Mouse (Mus musculus): ENCODE data around the gene Mbd5. TPM values are rescaled to one million over a fixed set of nuclear protein-coding genes. Genes with fewer than 3 reads are reported as not detected.

The Mbd5 gene
- 5.5 and 6.7 TPM in 2 replicates for polyA plus RNA-seq (2015; fragmentation: Nextera tagmentation; extraction: Ambion mirVana)

GRCm38 (mm10) chr2:48948841-48949584, at the start of gene Mbd5:
Mbd5 (plus strand) TSS chr2:48949508.
- Histone ChIP-seq H3K4me3 (replicated peaks) (peak within 1 kb of the TSS; percentile 98), H3K9ac (peak within 1 kb of the TSS; percentile 95), H3K4me2 (peak within 1 kb of the TSS; percentile 78), H3K27me3 (no peaks in the 10 kb centered on the region), H3K27ac (peak within 1 kb of the TSS; percentile 91), H3K9me3 (replicated peaks) (no peaks in the 10 kb centered on the region), H3K4me1 (replicated peaks) (peaks cover 21% of the 10 kb centered on the region), H3K36me3 (no peaks in the 10 kb centered on the region)
- DNase-seq (peak; percentile 97), ATAC-seq (ENCODE audit: low read depth) (peak; percentile 98)
- 1% methylated on average over 48 of the region's 49 CpGs for WGBS (ENCODE audit: insufficient replicate concordance)

GRCm38 (mm10) chr2:48908866-48909265, 40.4 kb upstream of the Mbd5 start:
- no peak overlapping the region for H3K9ac ChIP-seq
- no peaks in the 10 kb centered on the region for H3K9me3 ChIP-seq (replicated peaks)
- H3K4me1 ChIP-seq (replicated peaks), result no peaks in the 10 kb centered on the region
- ATAC-seq (ENCODE audit: low read depth), result no peak
- DNase-seq, result no peak
- H3K27me3 ChIP-seq, result no peaks in the 10 kb centered on the region
- no peak overlapping the region for H3K27ac ChIP-seq
- H3K36me3 ChIP-seq, result peaks cover 31% of the 10 kb centered on the region
- H3K4me3 ChIP-seq (replicated peaks), result no peak overlapping the region
- H3K4me2 ChIP-seq, result no peak overlapping the region
- WGBS (ENCODE audit: insufficient replicate concordance), result 50% methylated on average over 2 of the region's 2 CpGs

GRCm38 (mm10) chr2:48914185-48914584, 35.1 kb upstream of the Mbd5 start:
- Histone ChIP-seq H3K4me1 (replicated peaks) (no peaks in the 10 kb centered on the region), H3K27ac (no peak overlapping the region), H3K9me3 (replicated peaks) (no peaks in the 10 kb centered on the region), H3K27me3 (no peaks in the 10 kb centered on the region), H3K4me3 (replicated peaks) (no peak overlapping the region), H3K36me3 (peaks cover 28% of the 10 kb centered on the region), H3K9ac (no peak overlapping the region), H3K4me2 (no peak overlapping the region)
- 62% methylated on average over 1 of the region's 1 CpGs for WGBS (ENCODE audit: insufficient replicate concordance)
- ATAC-seq (ENCODE audit: low read depth) (no peak), DNase-seq (no peak)

- no peak overlapping the region for H3K27ac ChIP-seq
- no peak overlapping the region for H3K4me3 ChIP-seq (replicated peaks)
- peaks cover 28% of the 10 kb centered on the region for H3K36me3 ChIP-seq
- no peak overlapping the region for H3K4me2 ChIP-seq
- H3K27me3 ChIP-seq, result no peaks in the 10 kb centered on the region
- no peak for DNase-seq
- no peaks in the 10 kb centered on the region for H3K4me1 ChIP-seq (replicated peaks)
- H3K9me3 ChIP-seq (replicated peaks), result no peaks in the 10 kb centered on the region
- no peak overlapping the region for H3K9ac ChIP-seq
- ATAC-seq (ENCODE audit: low read depth), result no peak
Observed at GRCm38 (mm10) chr2:48915832-48916231, 33.5 kb upstream of the Mbd5 start.

- Histone ChIP-seq H3K27ac (no peak overlapping the region), H3K27me3 (no peaks in the 10 kb centered on the region), H3K36me3 (peaks cover 21% of the 10 kb centered on the region), H3K4me1 (replicated peaks) (no peaks in the 10 kb centered on the region), H3K9me3 (replicated peaks) (no peaks in the 10 kb centered on the region), H3K9ac (no peak overlapping the region), H3K4me3 (replicated peaks) (no peak overlapping the region), H3K4me2 (no peak overlapping the region)
- ATAC-seq (ENCODE audit: low read depth), result no peak
- WGBS (ENCODE audit: insufficient replicate concordance), result 47% methylated on average over 2 of the region's 2 CpGs
- no peak for DNase-seq
Observed at GRCm38 (mm10) chr2:48935058-48935457, 14.2 kb upstream of the Mbd5 start.

GRCm38 (mm10) chr2:48947761-48948160, 1.5 kb upstream of the Mbd5 start:
- H3K4me2 ChIP-seq, result peak overlapping the region; percentile 76
- WGBS (ENCODE audit: insufficient replicate concordance), result 43% methylated on average over 3 of the region's 3 CpGs
- no peak for DNase-seq
- peak overlapping the region; percentile 98 for H3K4me3 ChIP-seq (replicated peaks)
- H3K27ac ChIP-seq, result peak overlapping the region; percentile 32; the same call in 1 of the 2 replicates
- no peaks in the 10 kb centered on the region for H3K9me3 ChIP-seq (replicated peaks)
- no peaks in the 10 kb centered on the region for H3K36me3 ChIP-seq
- H3K9ac ChIP-seq, result peak overlapping the region; percentile 95
- H3K4me1 ChIP-seq (replicated peaks), result peaks cover 24% of the 10 kb centered on the region
- no peak for ATAC-seq (ENCODE audit: low read depth)
- H3K27me3 ChIP-seq, result no peaks in the 10 kb centered on the region

GRCm38 (mm10) chr2:48949743-48950251, 489 bp downstream of the Mbd5 start:
- DNase-seq (peak; percentile 22), ATAC-seq (ENCODE audit: low read depth) (peak; percentile 30)
- Histone ChIP-seq H3K4me3 (replicated peaks) (peak overlapping the region; percentile 98), H3K27ac (peak overlapping the region; percentile 91), H3K9ac (peak overlapping the region; percentile 94), H3K27me3 (no peaks in the 10 kb centered on the region), H3K36me3 (no peaks in the 10 kb centered on the region), H3K9me3 (replicated peaks) (no peaks in the 10 kb centered on the region), H3K4me1 (replicated peaks) (peaks cover 21% of the 10 kb centered on the region), H3K4me2 (peak overlapping the region; percentile 78)
- 0% methylated on average over 8 of the region's 9 CpGs for WGBS (ENCODE audit: insufficient replicate concordance)

GRCm38 (mm10) chr2:48950252-48950315, 776 bp downstream of the Mbd5 start, which contains the start of gene Orc4:
Orc4 (minus strand) TSS chr2:48950277.
- DNase-seq (no peak), ATAC-seq (ENCODE audit: low read depth) (no peak)
- Histone ChIP-seq H3K4me1 (replicated peaks) (peaks cover 21% of the 10 kb centered on the region), H3K4me3 (replicated peaks) (peak within 1 kb of the TSS; percentile 98), H3K36me3 (no peaks in the 10 kb centered on the region), H3K4me2 (peak within 1 kb of the TSS; percentile 78), H3K27me3 (no peaks in the 10 kb centered on the region), H3K27ac (peak within 1 kb of the TSS; percentile 91), H3K9ac (peak within 1 kb of the TSS; percentile 95), H3K9me3 (replicated peaks) (no peaks in the 10 kb centered on the region)
- 0% methylated on average over 2 of the region's 2 CpGs for WGBS (ENCODE audit: insufficient replicate concordance)

- Histone ChIP-seq H3K9ac (peak overlapping the region; percentile 94), H3K27ac (peak overlapping the region; percentile 91), H3K4me2 (peak overlapping the region; percentile 78), H3K27me3 (no peaks in the 10 kb centered on the region), H3K9me3 (replicated peaks) (no peaks in the 10 kb centered on the region), H3K4me3 (replicated peaks) (peak overlapping the region; percentile 98), H3K36me3 (no peaks in the 10 kb centered on the region), H3K4me1 (replicated peaks) (peaks cover 20% of the 10 kb centered on the region)
- DNase-seq (no peak), ATAC-seq (ENCODE audit: low read depth) (no peak)
- 3% methylated on average over 6 of the region's 6 CpGs for WGBS (ENCODE audit: insufficient replicate concordance)
Observed at GRCm38 (mm10) chr2:48950316-48950880, 1.1 kb downstream of the Mbd5 start.

GRCm38 (mm10) chr2:48956591-48956990, 7.3 kb downstream of the Mbd5 start:
- Histone ChIP-seq H3K4me3 (replicated peaks) (no peak overlapping the region), H3K4me1 (replicated peaks) (0 out of 2 replicates have a peak, but pooled peaks cover 3% of the 10 kb centered on the region), H3K4me2 (no peak overlapping the region), H3K27me3 (no peaks in the 10 kb centered on the region), H3K9ac (no peak overlapping the region), H3K27ac (no peak overlapping the region), H3K9me3 (replicated peaks) (no peaks in the 10 kb centered on the region), H3K36me3 (no peaks in the 10 kb centered on the region)
- no peak for ATAC-seq (ENCODE audit: low read depth)
- DNase-seq, result no peak
- WGBS (ENCODE audit: insufficient replicate concordance), result 57% methylated on average over 3 of the region's 3 CpGs

GRCm38 (mm10) chr2:48978920-48979319, 29.6 kb downstream of the Mbd5 start:
- ATAC-seq (ENCODE audit: low read depth), result no peak
- Histone ChIP-seq H3K4me2 (no peak overlapping the region), H3K4me1 (replicated peaks) (no peaks in the 10 kb centered on the region), H3K27ac (no peak overlapping the region), H3K27me3 (no peaks in the 10 kb centered on the region), H3K9ac (no peak overlapping the region), H3K9me3 (replicated peaks) (no peaks in the 10 kb centered on the region), H3K36me3 (no peaks in the 10 kb centered on the region), H3K4me3 (replicated peaks) (no peak overlapping the region)
- WGBS (ENCODE audit: insufficient replicate concordance), result 25% methylated on average over 3 of the region's 3 CpGs
- DNase-seq, result no peak

- 77% methylated on average over 3 of the region's 3 CpGs for WGBS (ENCODE audit: insufficient replicate concordance)
- no peaks in the 10 kb centered on the region for H3K27me3 ChIP-seq
- no peaks in the 10 kb centered on the region for H3K4me1 ChIP-seq (replicated peaks)
- DNase-seq (no peak), ATAC-seq (ENCODE audit: low read depth) (no peak)
- H3K9me3 ChIP-seq (replicated peaks), result no peaks in the 10 kb centered on the region
- H3K36me3 ChIP-seq, result no peaks in the 10 kb centered on the region
- no peak overlapping the region for H3K9ac ChIP-seq
- no peak overlapping the region for H3K27ac ChIP-seq
- H3K4me2 ChIP-seq, result no peak overlapping the region
- no peak overlapping the region for H3K4me3 ChIP-seq (replicated peaks)
Observed at GRCm38 (mm10) chr2:48990322-48990721, 41.0 kb downstream of the Mbd5 start.
